Mouse (Mus musculus): ENCODE results near the gene Pik3r4.

Gene Pik3r4

GRCm38 (mm10) chr9:105697764-105698396 is 55.1 kb downstream of the Pik3r4 start:
- no peak for DNase-seq (ENCODE audit: low read depth)

- no peak for DNase-seq (ENCODE audit: low read depth)
Observed at GRCm38 (mm10) chr9:105700702-105701101, 57.9 kb downstream of the Pik3r4 start.

DNA sequence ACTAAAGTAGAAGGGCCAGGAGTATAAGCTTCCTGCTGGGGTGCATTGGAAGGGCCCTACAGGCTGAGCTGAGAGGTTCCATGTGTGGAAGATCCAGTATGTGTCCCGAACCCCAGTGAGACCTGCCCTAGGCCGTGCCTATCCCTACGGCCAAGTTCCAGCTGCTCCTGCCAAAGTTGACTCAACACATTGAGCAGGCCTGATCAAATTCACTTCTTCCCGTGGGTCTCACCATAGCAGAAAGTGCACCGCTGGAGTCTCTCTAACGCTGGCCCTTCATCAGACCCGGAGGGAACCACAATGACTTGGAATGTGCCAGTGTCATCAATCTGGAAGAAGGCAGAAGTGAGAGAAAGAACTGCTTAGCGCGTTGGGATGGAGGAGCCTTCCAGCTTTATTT is 59.2 kb downstream of the Pik3r4 start:
- DNase-seq (ENCODE audit: low read depth), result no peak

GRCm38 (mm10) chr9:105704226-105704932 is 61.6 kb downstream of the Pik3r4 start:
- DNase-seq (ENCODE audit: low read depth), result no peak

GRCm38 (mm10) chr9:105705011-105705410 is 62.2 kb downstream of the Pik3r4 start:
- no peak for DNase-seq (ENCODE audit: low read depth)

DNA sequence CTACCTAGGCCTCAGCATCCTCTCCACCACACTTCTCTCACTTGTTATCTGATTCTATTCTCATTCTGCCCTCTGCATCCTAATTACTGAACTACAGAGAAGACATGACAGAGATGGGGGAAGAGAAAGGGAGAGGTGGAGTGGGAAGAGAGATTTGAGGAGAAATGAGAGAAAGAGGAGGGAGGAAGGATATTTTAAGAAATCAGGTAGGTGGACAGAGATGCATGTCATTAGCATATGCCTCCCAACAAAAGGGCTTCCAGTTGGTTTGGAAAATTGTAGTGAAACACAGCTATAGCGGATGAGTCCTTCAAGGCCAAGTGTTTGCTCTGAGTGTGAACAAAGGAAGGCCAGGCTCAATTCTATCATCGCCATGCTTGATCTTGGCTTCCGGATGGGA is 69.3 kb downstream of the Pik3r4 start:
- DNase-seq (ENCODE audit: low read depth), result no peak

DNA sequence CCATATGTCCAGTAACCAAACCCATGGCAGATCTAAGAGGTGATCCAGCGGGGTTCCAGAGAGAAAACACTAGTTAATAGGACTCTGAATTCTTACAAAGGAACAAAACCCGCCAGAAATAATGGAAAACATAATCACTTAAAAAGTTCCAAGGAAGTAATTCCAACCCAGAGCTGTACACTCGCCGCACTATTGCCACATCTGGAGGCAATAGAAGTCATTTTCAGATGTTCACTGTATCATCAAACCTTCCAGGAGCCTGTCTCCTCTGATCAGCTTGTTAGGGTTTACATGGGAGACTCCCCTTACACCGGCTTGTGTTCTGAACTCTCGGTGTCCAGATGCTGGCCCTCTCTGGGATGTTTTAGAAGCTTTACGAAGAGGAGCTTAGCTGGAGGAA is 76.6 kb downstream of the Pik3r4 start:
- no peak for DNase-seq (ENCODE audit: low read depth)

DNA sequence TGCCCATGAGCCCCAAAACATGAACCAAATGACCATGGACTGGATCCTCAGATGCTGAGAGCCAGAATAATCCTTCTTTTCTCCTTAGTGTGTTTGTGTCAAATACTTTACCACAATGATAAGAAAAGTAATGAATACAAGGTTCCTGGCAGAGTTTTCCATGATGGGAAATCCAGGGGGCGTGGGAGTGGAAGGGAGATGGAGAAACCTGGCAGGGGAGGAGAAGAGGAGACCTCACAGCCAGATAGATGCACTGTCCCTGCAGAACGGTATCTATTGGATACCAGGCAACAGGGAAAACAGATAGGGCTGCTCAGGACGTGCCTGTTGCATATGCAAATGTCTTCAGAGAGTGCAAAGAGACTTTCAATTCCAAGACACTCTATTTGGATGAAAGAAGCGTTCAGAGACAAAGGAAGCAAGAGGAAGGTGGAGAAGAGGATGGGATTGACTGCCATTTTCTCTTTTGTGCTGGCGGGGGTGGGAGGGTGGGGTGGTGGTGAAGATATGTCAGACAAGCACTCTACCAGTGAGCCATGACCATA is 77.1 kb downstream of the Pik3r4 start:
- DNase-seq (ENCODE audit: low read depth), result no peak

DNA sequence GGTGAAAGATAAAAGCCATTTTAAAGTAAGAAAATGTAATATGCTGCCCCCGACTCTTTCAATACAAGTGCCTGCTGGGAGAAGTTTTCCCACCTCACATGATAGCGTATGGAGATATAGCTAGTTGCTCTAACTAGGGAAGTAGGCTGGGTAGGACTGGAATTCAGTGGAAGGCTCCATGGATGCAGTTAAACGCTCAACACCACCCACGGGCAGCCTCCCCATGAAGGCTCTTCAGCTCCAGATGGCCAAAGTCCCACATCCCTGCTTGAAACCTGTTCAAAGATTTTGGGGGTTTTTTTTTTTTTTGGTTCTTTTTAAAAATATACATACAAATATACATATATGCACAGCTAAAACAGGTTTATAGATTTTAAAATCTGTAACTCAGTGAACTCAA is 77.7 kb downstream of the Pik3r4 start:
- DNase-seq (ENCODE audit: low read depth), result no peak

- no peak for DNase-seq (ENCODE audit: low read depth)
Observed at GRCm38 (mm10) chr9:105731976-105732375, 89.2 kb downstream of the Pik3r4 start.

- no peak for DNase-seq (ENCODE audit: low read depth)
Observed at GRCm38 (mm10) chr9:105734651-105735050, 91.9 kb downstream of the Pik3r4 start.

GRCm38 (mm10) chr9:105735195-105735594 is 92.4 kb downstream of the Pik3r4 start:
- no peak for DNase-seq (ENCODE audit: low read depth)
